8 mouse cellular contexts compared by ENCODE assay signal in the genomic region with DNA sequence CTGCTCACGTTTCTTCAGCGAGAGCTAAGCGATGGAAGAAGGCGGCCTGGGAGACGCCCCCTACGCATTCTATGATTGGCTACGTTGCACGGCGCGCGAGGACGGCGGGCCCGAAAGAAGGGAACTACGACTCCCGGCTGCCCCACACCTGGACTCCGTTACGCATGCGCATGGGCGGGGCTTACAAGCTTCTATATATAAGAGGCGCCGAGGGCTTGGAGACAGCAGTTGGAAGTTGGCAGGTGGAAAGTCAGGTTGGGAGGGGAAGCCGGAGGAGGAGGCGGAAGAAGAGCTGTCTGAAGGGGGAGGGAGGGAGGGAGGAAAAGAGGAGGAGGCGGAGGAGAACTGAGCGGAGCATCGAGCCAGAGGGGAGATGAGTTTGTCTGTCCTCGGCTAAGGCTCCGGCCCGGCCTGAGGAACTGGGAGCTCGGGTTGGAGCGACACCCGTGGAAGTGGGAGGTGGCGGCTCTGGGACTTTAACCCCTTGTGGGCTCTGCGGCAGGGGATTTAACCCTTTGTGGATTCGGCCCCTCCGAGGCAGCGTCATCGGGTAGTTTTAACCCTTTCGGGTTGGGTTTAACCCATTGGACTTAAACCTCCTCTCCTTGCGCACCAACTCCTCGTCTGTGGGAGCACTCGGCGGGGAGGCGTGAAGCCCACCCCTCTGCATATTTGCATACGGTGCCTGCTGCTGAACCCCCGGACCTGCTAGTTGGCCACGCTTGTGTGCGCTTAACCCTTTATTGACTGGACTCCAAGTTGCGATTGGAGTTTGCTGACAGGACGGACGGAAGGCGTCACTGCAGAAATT. TPM values are rescaled to one million over a fixed set of nuclear protein-coding genes. Genes with fewer than 3 reads are reported as not detected.
A peak's percentile ranks its signal among the peaks of the same experiment; 100 is the strongest.
DNase-seq lines count a peak whose midpoint lies in the region; ATAC-seq and TF ChIP-seq lines count a peak whose summit lies in the region.

A gene (plus strand): TSS at position 224 of the 811 bp plus-strand sequence.

- H3K9me3 ChIP-seq in ES-E14 (ENCODE audit: control insufficient read depth, insufficient read depth, low read depth, low read length): no peaks in the 10 kb centered on the region
- no peaks in the 10 kb centered on the region for H3K9me3 ChIP-seq in forebrain, embryonic 15.5 days
- no peaks in the 10 kb centered on the region for H3K9me3 ChIP-seq in lung, embryonic 14.5 days (ENCODE audit: low read depth, low read length)

- peaks cover 19% of the 10 kb centered on the region for H3K27me3 ChIP-seq in forebrain, embryonic 15.5 days
- no peaks in the 10 kb centered on the region for H3K27me3 ChIP-seq in lung, embryonic 14.5 days (ENCODE audit: insufficient read depth, low read length)
- no peaks in the 10 kb centered on the region for H3K27me3 ChIP-seq in thymus, adult 2 months (ENCODE audit: control insufficient read depth, insufficient read depth, low read length)

- TF ChIP-seq POLR2A in olfactory bulb, adult 2 months (IDR thresholded peaks at IDR 0.05; ENCODE audit: insufficient read depth, low read depth, low read length): peak; percentile 97
- TF ChIP-seq POLR2A in thymus, adult 2 months (IDR thresholded peaks at IDR 0.05; ENCODE audit: control insufficient read depth, extremely low read depth, insufficient read depth, low read length, poor library complexity): peak; percentile 97

- peak within 1 kb of the TSS; percentile 95 for H3K27ac ChIP-seq in ES-E14 (ENCODE audit: insufficient read depth, low read depth, low read length, poor library complexity, severe bottlenecking)
- peak within 1 kb of the TSS; percentile 97 for H3K27ac ChIP-seq in forebrain, embryonic 15.5 days (replicated peaks)
- H3K27ac ChIP-seq in layer of hippocampus, adult 2 months: peak within 1 kb of the TSS; percentile 99
- H3K27ac ChIP-seq in lung, embryonic 14.5 days (ENCODE audit: low read depth): peak within 1 kb of the TSS; percentile 94
- H3K27ac ChIP-seq in olfactory bulb, adult 2 months (ENCODE audit: insufficient read depth, low read depth, low read length): peak within 1 kb of the TSS; percentile 100
- peak within 1 kb of the TSS; percentile 76 for H3K27ac ChIP-seq in thymus, adult 2 months (ENCODE audit: control insufficient read depth, insufficient read depth, low read length)

- H3K4me2 ChIP-seq in forebrain, embryonic 15.5 days (replicated peaks): peak within 1 kb of the TSS; percentile 75
- H3K4me2 ChIP-seq in lung, embryonic 14.5 days: peak within 1 kb of the TSS; percentile 96

- H3K4me3 ChIP-seq in ES-E14 (ENCODE audit: insufficient read depth in 1 of 2, low read depth in 1 of 2, low read length in 2 of 2, poor library complexity in 1 of 2, severe bottlenecking in 1 of 2): peak within 1 kb of the TSS; percentile 73 to 96
- peak within 1 kb of the TSS; percentile 69 for H3K4me3 ChIP-seq in forebrain, embryonic 15.5 days
- peak within 1 kb of the TSS; percentile 89 for H3K4me3 ChIP-seq in layer of hippocampus, adult 2 months
- peak within 1 kb of the TSS; percentile 68 for H3K4me3 ChIP-seq in lung, embryonic 14.5 days (ENCODE audit: low read depth, low read length)
- peak within 1 kb of the TSS; percentile 99 for H3K4me3 ChIP-seq in olfactory bulb, adult 2 months (ENCODE audit: insufficient read depth, low read depth, low read length)
- H3K4me3 ChIP-seq in thymus, adult 2 months (ENCODE audit: control insufficient read depth, insufficient read depth, low read length): peak within 1 kb of the TSS; percentile 78

- H3K4me1 ChIP-seq in ES-E14 (ENCODE audit: control insufficient read depth in 2 of 2, insufficient read depth in 2 of 2, low read length in 2 of 2, poor library complexity in 1 of 2): peaks cover 2 to 4% of the 10 kb centered on the region in 2 experiments; a peak in 2 of 4 replicates
- peaks cover 51% of the 10 kb centered on the region for H3K4me1 ChIP-seq in forebrain, embryonic 15.5 days
- H3K4me1 ChIP-seq in lung, embryonic 14.5 days (ENCODE audit: insufficient read depth): peaks cover 16% of the 10 kb centered on the region
- peaks cover 35% of the 10 kb centered on the region for H3K4me1 ChIP-seq in olfactory bulb, adult 2 months (ENCODE audit: control insufficient read depth, insufficient read depth, low read length)
- peaks cover 8% of the 10 kb centered on the region for H3K4me1 ChIP-seq in thymus, adult 2 months (replicated peaks; ENCODE audit: control insufficient read depth, insufficient read depth, low read length)

- no peak for TF ChIP-seq CTCF in layer of hippocampus, adult 2 months (conservative IDR thresholded peaks at IDR 0.05)
- TF ChIP-seq CTCF in lung, embryonic 14.5 days (IDR thresholded peaks at IDR 0.05; ENCODE audit: low read depth): peak; percentile 1; the same call in 1 of the 2 replicates
- TF ChIP-seq CTCF in olfactory bulb, adult 2 months (IDR thresholded peaks at IDR 0.05; ENCODE audit: insufficient read depth, low read depth, low read length): no peak
- no peak for TF ChIP-seq CTCF in thymus, adult 2 months (IDR thresholded peaks at IDR 0.05; ENCODE audit: borderline replicate concordance, control insufficient read depth, extremely low read depth, insufficient read depth, low read length, poor library complexity)

- intact Hi-C loops in heart, postnatal 25 days (cut with DNase I): no loop called here

- DNase-seq in ES-E14 (ENCODE audit: low read depth, low spot score): peak; percentile 100
- DNase-seq in cerebellum, adult 11-12 months: peak; percentile 100
- DNase-seq in heart, postnatal 25 days (ENCODE audit: low spot score): peak; percentile 100
- peak; percentile 100 for DNase-seq in layer of hippocampus, adult 2 months (ENCODE audit: low spot score in 2 of 2)
- DNase-seq in lung, embryonic 14.5 days: peak; percentile 100
- DNase-seq in thymus, adult 2 months: peak; percentile 100

- H3K9ac ChIP-seq in ES-E14 (ENCODE audit: insufficient read depth, low read depth, low read length, poor library complexity, severe bottlenecking): peak within 1 kb of the TSS; percentile 100
- peak within 1 kb of the TSS; percentile 96 for H3K9ac ChIP-seq in forebrain, embryonic 15.5 days (replicated peaks)
- peak within 1 kb of the TSS; percentile 83 for H3K9ac ChIP-seq in lung, embryonic 14.5 days

- ATAC-seq in forebrain, embryonic 15.5 days (replicated peaks): peak; percentile 97
- peak; percentile 93 for ATAC-seq in lung, embryonic 14.5 days (ENCODE audit: insufficient read depth)

- WGBS in forebrain, embryonic 15.5 days: under 1% methylated on average over 52 of the region's 53 CpGs
- WGBS in lung, embryonic 14.5 days: under 1% methylated on average over 52 of the region's 53 CpGs
- WGBS in olfactory bulb, adult 2 months: under 1% methylated on average over 52 of the region's 53 CpGs
- WGBS in thymus, adult 2 months: under 1% methylated on average over 53 of the region's 53 CpGs

- in situ Hi-C loops in ES-E14 (cut with MboI; ENCODE audit: low sequenced_read_pairs in 2 of 2, unreplicated experiment in 2 of 2): no loop called here

- peaks cover 4% of the 10 kb centered on the region for H3K36me3 ChIP-seq in ES-E14 (ENCODE audit: control insufficient read depth, insufficient read depth, low read length, poor library complexity, severe bottlenecking)
- no peaks in the 10 kb centered on the region for H3K36me3 ChIP-seq in forebrain, embryonic 15.5 days
- no peaks in the 10 kb centered on the region; the same call in 1 of the 2 replicates for H3K36me3 ChIP-seq in lung, embryonic 14.5 days (ENCODE audit: insufficient read depth)
- H3K36me3 ChIP-seq in thymus, adult 2 months (ENCODE audit: control insufficient read depth, insufficient read depth, low read length): no peaks in the 10 kb centered on the region

TF ChIP-seq in ES-E14, 5 proteins besides CTCF, POLR2A, EP300 and RAD21:
- TF ChIP-seq HCFC1 (IDR thresholded peaks at IDR 0.05; ENCODE audit: borderline replicate concordance, insufficient read depth, low read length) (peak; percentile 95), CHD2 (IDR thresholded peaks at IDR 0.05; ENCODE audit: low read depth, low read length) (no peak)

RNA-seq across cellular contexts. Expression of the gene that starts here (rescaled TPM):
- 20.0 and 29.1 TPM in 2 replicates for total RNA-seq in ES-E14 (2012; rRNA removed)
- polyA plus RNA-seq in forebrain, embryonic 15.5 days (2015; fragmentation: Nextera tagmentation; extraction: Ambion mirVana): 3.4 and 3.8 TPM in 2 replicates
- 10 to 100 TPM; 17.5 to 18.8 TPM for total RNA-seq in heart, postnatal 25 days (2021)
- 10 to 100 TPM; 48.5 to 50.8 TPM for total RNA-seq in layer of hippocampus, adult 2 months (2021)
- 5.3 and 5.8 TPM in 2 replicates for polyA plus RNA-seq in lung, embryonic 14.5 days (2014; fragmentation: Nextera tagmentation; extraction: Ambion mirVana)
- polyA plus RNA-seq in olfactory bulb, adult 2 months (2012; ENCODE audit: insufficient read depth, insufficient read length, low replicate concordance, missing spikeins): not detected in 2 replicates
- polyA plus RNA-seq in thymus, adult 2 months (2012; rRNA removed): 18.2 and 18.4 TPM in 2 replicates

Comparison
In these comparisons a context has a peak if more than half of its experiments do, and no peak if none do; other contexts are left out.
1. Peak in every context shown above with its lines: DNase-seq, ATAC-seq, H3K4me3 ChIP-seq and H3K27ac ChIP-seq.